Mouse (Mus musculus) cerebellum, adult 2 months (tissue): ENCODE data around the gene Ptges. TPM values are rescaled to one million over a fixed set of nuclear protein-coding genes. Genes with fewer than 3 reads are reported as not detected.
"Not testable (repeated sequence)": the region's sequence is repeated elsewhere in the genome, so short reads cannot be mapped to it uniquely, and the experiment has no call there.

Source experiments
- DNase-seq, 2 experiments: peaks; one replicate each; pipeline ENCODE4 v3.0.0; 2021
- H3K27ac ChIP-seq: fragments of 200-500 bp; 2 replicates; pipeline ENCODE4 v1.5.1; 2012; ENCODE audit warnings: low read length, control low read depth, inconsistent platforms; ENCODE audit not compliant: insufficient read depth
- H3K27me3 ChIP-seq: fragments of 200-500 bp; 2 replicates; pipeline ENCODE4 v1.6.1; 2012; ENCODE audit warnings: inconsistent platforms, mild to moderate bottlenecking, low read length, moderate library complexity; ENCODE audit not compliant: control insufficient read depth, insufficient read depth
- H3K4me1 ChIP-seq: fragments of 200-500 bp; 2 replicates; pipeline ENCODE4 v1.6.1; 2011; ENCODE audit warnings: low read length; ENCODE audit not compliant: control insufficient read depth, insufficient read depth
- H3K4me3 ChIP-seq: fragments of 200-500 bp; replicated peaks from 2 replicates; pipeline ENCODE3; 2011; ENCODE audit warnings: mild to moderate bottlenecking, low read depth, low read length, control low read depth; ENCODE audit not compliant: insufficient read depth
- CTCF ChIP-seq: fragments of 200-500 bp; IDR thresholded peaks from 2 replicates; pipeline ENCODE4 v1.5.1; 2011; ENCODE audit warnings: low read depth, mild to moderate bottlenecking, control low read depth, low read length, moderate library complexity, borderline replicate concordance; ENCODE audit not compliant: insufficient read depth
- POLR2A ChIP-seq: fragments of 200-500 bp; IDR thresholded peaks from 2 replicates; pipeline ENCODE4 v1.6.1; 2011; ENCODE audit warnings: low read length, control low read depth, borderline replicate concordance; ENCODE audit not compliant: insufficient read depth
- WGBS: fragments of 180-500 bp; shearing (Covaris S2); methylation state at CpG from one replicate; pipeline ENCODE4 v1.1.7; 2018; 5-methylcytosine and 5-hydroxymethylcytosine counted together
- polyA plus RNA-seq: library from polyadenylated mRNA; depleted of rRNA; stranded (reverse); fragments of >200 nt; gene quantifications from 2 replicates; pipeline ENCODE4 v1.2.3, GENCODE M21; 2012

The Ptges gene
- polyA plus RNA-seq, 1 experiment: 3.7 TPM

DNA sequence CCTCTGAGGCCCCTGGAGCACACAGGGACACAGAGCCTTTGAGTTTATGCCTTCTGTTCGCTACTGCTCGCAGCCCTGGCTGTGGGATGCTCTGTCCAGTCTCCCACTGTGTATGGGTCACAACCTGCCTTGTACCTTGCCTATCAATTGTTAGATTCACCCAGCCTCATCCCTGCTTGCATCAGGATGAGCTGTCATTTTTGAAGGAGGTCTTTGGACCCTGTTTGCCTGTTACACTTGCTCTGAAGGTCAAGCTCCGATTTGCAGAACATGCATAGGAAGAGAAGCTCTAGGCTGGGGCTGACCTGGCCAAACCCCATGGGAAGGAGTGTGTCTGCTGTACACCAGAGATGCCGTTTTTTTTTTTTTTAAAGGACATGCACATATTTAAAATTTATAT is 27.8 kb upstream of the Ptges start:
- 34% methylated on average over 4 of the region's 4 CpGs for WGBS
- no peak overlapping the region for H3K4me3 ChIP-seq
- TF ChIP-seq POLR2A: no peak
- TF ChIP-seq CTCF: no peak

GRCm38 (mm10) chr2:30954797-30955196 is 25.1 kb upstream of the Ptges start:
- 43% methylated on average over 6 of the region's 6 CpGs for WGBS
- TF ChIP-seq POLR2A: no peak
- TF ChIP-seq CTCF: no peak
- H3K4me1 ChIP-seq: peaks cover 12% of the 10 kb centered on the region
- DNase-seq: no peak
- no peaks in the 10 kb centered on the region for H3K27me3 ChIP-seq
- H3K4me3 ChIP-seq: peak overlapping the region; percentile 0
- H3K27ac ChIP-seq: no peak overlapping the region

More for the DNA sequence above, 27.8 kb upstream of the Ptges start:
- Histone ChIP-seq H3K27me3 (no peaks in the 10 kb centered on the region), H3K4me1 (peaks cover 10% of the 10 kb centered on the region), H3K27ac (no peak overlapping the region)
- no peak for DNase-seq

- TF ChIP-seq CTCF (no peak), POLR2A (peak; percentile 97)
- Histone ChIP-seq H3K4me3 (peak within 1 kb of the TSS; percentile 68), H3K27me3 (no peaks in the 10 kb centered on the region), H3K4me1 (peaks cover 12% of the 10 kb centered on the region), H3K27ac (peak within 1 kb of the TSS; percentile 61)
- DNase-seq: peak; percentile 86 to 88
- under 1% methylated on average over 60 of the region's 60 CpGs for WGBS
These were observed 23.3 kb upstream of the Ptges start, which contains the start of gene Tor1b for GRCm38 (mm10) chr2:30952824-30953490. Gene Tor1b, plus strand, starts transcription at chr2:30952959.

GRCm38 (mm10) chr2:30952457-30952823 is 22.8 kb upstream of the Ptges start:
- no peak for DNase-seq
- peaks cover 12% of the 10 kb centered on the region for H3K4me1 ChIP-seq
- no peaks in the 10 kb centered on the region for H3K27me3 ChIP-seq
- WGBS: 23% methylated on average over 5 of the region's 5 CpGs
- TF ChIP-seq CTCF: peak; percentile 17; the same call in 1 of the 2 replicates
- no peak for TF ChIP-seq POLR2A
- H3K27ac ChIP-seq: peak overlapping the region; percentile 10; the same call in 1 of the 2 replicates
- H3K4me3 ChIP-seq: peak overlapping the region; percentile 68

- no peaks in the 10 kb centered on the region for H3K27me3 ChIP-seq
- TF ChIP-seq CTCF (peak; percentile 94), POLR2A (no peak)
- no peaks in the 10 kb centered on the region for H3K4me1 ChIP-seq
- peak; percentile 60 to 64 for DNase-seq
- no peak overlapping the region for H3K27ac ChIP-seq
- 20% methylated on average over 16 of the region's 16 CpGs for WGBS
- H3K4me3 ChIP-seq: peak overlapping the region; percentile 70
These were observed 12.9 kb upstream of the Ptges start for GRCm38 (mm10) chr2:30942603-30943011.

DNA sequence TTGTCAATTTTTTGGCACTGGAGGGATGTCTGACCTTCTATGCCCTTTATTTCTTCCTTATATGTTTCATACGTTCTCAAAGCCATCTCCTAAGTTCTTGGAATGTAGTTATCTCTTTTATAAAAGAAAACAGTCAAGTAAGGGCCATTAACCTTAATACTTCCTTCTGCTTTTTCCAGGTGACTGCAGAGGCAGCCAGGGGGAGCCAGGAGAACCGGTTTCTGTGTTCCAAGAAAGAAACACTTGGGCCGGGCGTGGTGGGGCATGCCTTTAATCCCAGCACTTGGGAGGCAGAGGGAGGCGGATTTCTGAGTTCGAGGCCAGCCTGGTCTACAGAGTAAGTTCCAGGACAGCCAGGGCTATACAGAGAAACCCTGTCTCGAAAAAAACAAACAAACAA is 12.5 kb upstream of the Ptges start:
- DNase-seq, H3K4me3 ChIP-seq, H3K27me3 ChIP-seq, H3K4me1 ChIP-seq, H3K27ac ChIP-seq: not testable (repeated sequence)
- 53% methylated on average over 7 of the region's 7 CpGs for WGBS

- Histone ChIP-seq H3K4me3 (no peak overlapping the region), H3K27me3 (no peaks in the 10 kb centered on the region), H3K27ac (no peak overlapping the region), H3K4me1 (no peaks in the 10 kb centered on the region)
- no peak for DNase-seq
- 94% methylated on average over 5 of the region's 5 CpGs for WGBS
- TF ChIP-seq CTCF: no peak
- TF ChIP-seq POLR2A: no peak
These were observed 11.9 kb upstream of the Ptges start for GRCm38 (mm10) chr2:30941586-30941985.

DNA sequence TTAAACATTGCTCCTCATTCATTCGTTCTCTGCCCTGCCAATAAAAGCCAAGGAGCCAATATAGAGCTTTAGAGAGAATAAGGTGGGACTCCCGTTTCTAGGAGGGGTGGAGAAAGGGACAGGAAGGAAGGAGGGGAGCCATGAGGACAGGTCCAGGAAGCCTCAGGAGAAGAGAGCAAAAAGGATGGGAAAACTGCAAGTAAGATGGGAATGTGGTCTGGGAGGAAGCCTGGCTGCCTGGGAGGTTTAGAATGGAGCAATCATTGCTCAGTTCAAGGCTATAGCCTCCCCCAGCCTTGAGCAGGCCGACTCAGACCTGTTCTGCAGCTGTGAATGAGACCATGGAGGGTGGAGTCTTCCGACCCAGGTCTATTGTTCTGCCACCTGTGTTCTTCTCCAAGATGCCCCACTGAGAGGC is 8.9 kb upstream of the Ptges start:
- DNase-seq: no peak
- Histone ChIP-seq H3K27ac (no peak overlapping the region), H3K4me3 (no peak overlapping the region), H3K4me1 (no peaks in the 10 kb centered on the region), H3K27me3 (no peaks in the 10 kb centered on the region)
- TF ChIP-seq CTCF (no peak), POLR2A (no peak)
- 63% methylated on average over 4 of the region's 4 CpGs for WGBS
